Mouse (Mus musculus) midbrain, embryonic 10.5 days (tissue): ENCODE measurements around the gene Wwp2. TPM values are rescaled to one million over a fixed set of nuclear protein-coding genes. Genes with fewer than 3 reads are reported as not detected.

Source experiments
- DNase-seq: peaks from one replicate; pipeline ENCODE4 v3.0.0-alpha.2; 2017; ENCODE audit warnings: low spot score
- H3K27ac ChIP-seq: fragments of 300-500 bp; sonication (generic); replicated peaks from 2 replicates; pipeline ENCODE4 v1.5.1; 2016; ENCODE audit warnings: mild to moderate bottlenecking
- H3K27me3 ChIP-seq: fragments of 300-500 bp; sonication (generic); 2 replicates; pipeline ENCODE4 v1.6.1; 2016; ENCODE audit warnings: low read depth, mild to moderate bottlenecking; ENCODE audit not compliant: poor library complexity, severe bottlenecking
- H3K36me3 ChIP-seq: fragments of 300-500 bp; sonication (generic); 2 replicates; pipeline ENCODE4 v1.6.1; 2016; ENCODE audit warnings: mild to moderate bottlenecking, moderate library complexity
- H3K4me1 ChIP-seq: fragments of 300-500 bp; sonication (generic); 2 replicates; pipeline ENCODE4 v1.6.1; 2016
- H3K4me3 ChIP-seq: fragments of 300-500 bp; sonication (generic); 2 replicates; pipeline ENCODE4 v1.5.1; 2016; ENCODE audit warnings: mild to moderate bottlenecking, moderate library complexity
- H3K9me3 ChIP-seq: fragments of 300-500 bp; sonication (generic); replicated peaks from 2 replicates; pipeline ENCODE4 v1.6.1; 2016; ENCODE audit warnings: mild to moderate bottlenecking
- WGBS: fragments of 180-500 bp; shearing (Covaris S2); methylation state at CpG from one replicate; pipeline ENCODE4 v1.1.7; 2016; 5-methylcytosine and 5-hydroxymethylcytosine counted together
- microRNA counts: library from miRNA; unstranded; fragments of <30 nt; microRNA quantifications from one replicate; lab custom pipeline; 2017
- microRNA-seq: library from miRNA; unstranded; fragments of <30 nt; microRNA quantifications from one replicate; pipeline ENCODE4, GENCODE M21; 2017
- polyA plus RNA-seq: library from polyadenylated mRNA; unstranded; fragments of >200 nt; fragmentation: Nextera tagmentation; extraction: Ambion mirVana; gene quantifications from 2 replicates; pipeline ENCODE4 v1.2.1, GENCODE M21; 2016

Wwp2 gene
- polyA plus RNA-seq, 1 experiment from 2014 or later: 54.4 TPM

DNA sequence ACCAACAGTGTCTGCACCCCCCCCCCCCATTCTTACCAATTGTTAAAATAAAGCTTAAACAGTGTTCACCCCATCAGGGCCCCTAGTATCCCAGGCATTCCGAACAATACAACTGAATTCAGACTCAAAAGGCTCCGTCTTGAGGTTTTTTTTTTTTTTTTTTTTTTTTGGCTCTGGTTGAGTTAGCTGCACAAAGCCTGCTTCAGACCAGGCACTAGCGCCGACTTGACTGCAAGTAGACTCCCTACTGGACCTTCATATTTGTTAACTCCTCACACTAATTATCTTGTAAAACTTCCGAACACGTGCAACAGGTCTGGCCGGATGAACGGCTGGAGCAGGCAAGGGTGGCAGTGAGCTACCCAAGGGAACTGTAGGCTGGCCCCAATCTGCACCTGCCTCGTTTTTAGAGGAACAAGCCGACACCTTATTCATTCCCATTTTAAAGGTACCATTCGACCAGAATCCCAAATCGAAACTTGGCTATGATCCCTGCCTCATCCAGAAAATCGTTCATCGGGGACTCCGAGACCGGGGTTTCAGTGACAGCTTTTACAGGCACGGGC lies 151.3 kb downstream of the Wwp2 start:
- H3K27ac ChIP-seq: peak overlapping the region; percentile 92
- no peak for DNase-seq
- 1% methylated on average over 17 of the region's 17 CpGs for WGBS

GRCm38 (mm10) chr8:107587995-107588780 lies 152.0 kb downstream of the Wwp2 start, which contains the start of gene Psmd7:
TSS of gene Psmd7 (minus strand) at chr8:107588464.
- H3K4me3 ChIP-seq: peak within 1 kb of the TSS; percentile 97
- no peaks in the 10 kb centered on the region for H3K9me3 ChIP-seq
- no peaks in the 10 kb centered on the region for H3K27me3 ChIP-seq
- peaks cover 35% of the 10 kb centered on the region for H3K36me3 ChIP-seq
- peak within 1 kb of the TSS; percentile 92 for H3K27ac ChIP-seq
- DNase-seq: peak; percentile 96
- H3K4me1 ChIP-seq: peaks cover 14% of the 10 kb centered on the region
- WGBS: 2% methylated on average over 65 of the region's 65 CpGs

More for the DNA sequence above, 151.3 kb downstream of the Wwp2 start:
- Histone ChIP-seq H3K36me3 (peaks cover 42% of the 10 kb centered on the region), H3K27me3 (no peaks in the 10 kb centered on the region), H3K4me3 (peak overlapping the region; percentile 97), H3K9me3 (no peaks in the 10 kb centered on the region), H3K4me1 (peaks cover 14% of the 10 kb centered on the region)

DNA sequence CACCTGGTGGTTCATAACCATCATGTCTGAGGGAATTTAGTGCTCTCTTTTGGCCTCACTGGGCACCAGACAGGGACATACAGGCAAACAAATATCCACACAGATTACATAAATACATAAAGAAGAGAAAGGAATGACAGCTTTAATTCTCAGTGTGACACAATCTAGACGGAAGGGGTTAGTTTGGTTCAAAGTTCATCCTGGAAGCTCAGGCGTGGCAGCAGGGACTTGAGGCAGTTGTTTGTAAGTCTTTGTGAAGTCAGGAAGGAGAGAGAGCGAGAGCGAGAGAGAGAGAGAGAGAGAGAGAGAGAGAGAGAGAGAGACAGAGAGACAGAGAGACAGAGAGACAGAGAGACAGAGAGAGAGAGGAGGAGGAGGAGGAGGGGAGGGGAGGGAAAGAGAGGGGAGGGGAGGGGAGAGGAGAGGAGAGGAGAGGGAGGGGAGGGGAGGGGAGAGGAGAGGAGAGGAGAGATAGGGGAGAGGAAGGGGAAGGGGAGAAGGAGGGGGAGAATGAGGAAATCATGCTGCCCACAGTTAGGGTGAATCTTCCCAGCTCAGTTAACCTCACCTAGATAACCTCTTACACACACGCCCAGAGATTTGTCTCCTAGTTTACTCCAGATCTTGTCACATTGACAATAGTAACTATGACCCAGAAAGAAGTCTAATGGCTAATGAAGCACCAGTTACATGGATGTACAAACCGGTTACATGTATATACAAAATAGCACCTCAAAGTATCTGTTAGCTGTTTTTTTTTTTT lies 158.0 kb downstream of the Wwp2 start:
- WGBS: 75% methylated on average over 6 of the region's 6 CpGs
- Histone ChIP-seq H3K27ac (no peak overlapping the region), H3K4me3 (no peak overlapping the region), H3K36me3 (no peaks in the 10 kb centered on the region), H3K4me1 (no peaks in the 10 kb centered on the region), H3K27me3 (no peaks in the 10 kb centered on the region), H3K9me3 (0 out of 2 replicates have a peak, but pooled peaks cover 3% of the 10 kb centered on the region)
- no peak for DNase-seq

DNA sequence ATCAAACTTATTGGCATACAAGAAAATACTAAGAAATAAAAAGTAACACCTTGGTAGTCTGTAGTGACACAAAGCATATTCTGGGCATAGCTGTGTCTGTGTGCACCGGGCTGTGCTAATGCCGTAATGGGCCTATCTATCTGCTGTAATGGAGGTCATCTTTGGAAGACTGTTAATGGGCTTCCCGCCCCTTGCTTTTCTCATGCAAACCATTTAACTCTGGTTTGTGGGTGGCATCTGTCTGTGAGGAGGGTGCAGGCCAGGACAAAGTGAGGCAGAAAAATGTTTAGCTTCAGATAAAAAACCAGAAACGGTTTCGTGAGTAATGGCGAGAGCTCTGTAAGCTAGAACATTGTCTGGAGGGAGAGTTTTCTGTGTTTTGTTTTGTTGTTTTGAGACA lies 158.7 kb downstream of the Wwp2 start:
- no peak for DNase-seq
- whole genome bisulfite sequencing: 82% methylated on average over 6 of the region's 6 CpGs
- Histone ChIP-seq H3K27me3 (no peaks in the 10 kb centered on the region), H3K36me3 (no peaks in the 10 kb centered on the region), H3K4me3 (no peak overlapping the region), H3K4me1 (no peaks in the 10 kb centered on the region), H3K27ac (no peak overlapping the region), H3K9me3 (0 out of 2 replicates have a peak, but pooled peaks cover 3% of the 10 kb centered on the region)

DNA sequence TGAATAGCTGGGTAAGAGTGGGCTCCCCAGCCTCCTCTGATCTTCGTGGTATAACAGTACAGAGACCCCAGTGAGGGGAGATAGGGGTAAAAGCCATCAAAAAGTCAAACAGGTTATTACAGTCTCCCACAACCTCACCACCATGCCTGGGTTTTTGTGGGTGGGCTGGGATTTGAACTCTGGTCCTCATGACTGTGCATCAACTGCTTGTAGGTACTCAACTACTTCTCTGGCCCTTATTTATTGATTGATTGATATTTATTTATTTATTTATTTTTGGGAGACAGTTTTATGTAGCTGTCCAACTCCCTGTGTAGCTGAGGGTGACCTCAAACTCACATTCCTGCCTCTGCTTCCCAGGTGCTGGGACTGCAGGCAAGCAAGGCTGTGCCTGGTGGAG lies 161.6 kb downstream of the Wwp2 start:
- 70% methylated on average over 1 of the region's 1 CpGs for WGBS
- 0 out of 2 replicates have a peak, but pooled peaks cover 3% of the 10 kb centered on the region for H3K9me3 ChIP-seq
- DNase-seq: no peak
- H3K27me3 ChIP-seq: no peaks in the 10 kb centered on the region
- no peaks in the 10 kb centered on the region for H3K4me1 ChIP-seq
- no peak overlapping the region for H3K4me3 ChIP-seq
- H3K27ac ChIP-seq: no peak overlapping the region
- no peaks in the 10 kb centered on the region for H3K36me3 ChIP-seq

DNA sequence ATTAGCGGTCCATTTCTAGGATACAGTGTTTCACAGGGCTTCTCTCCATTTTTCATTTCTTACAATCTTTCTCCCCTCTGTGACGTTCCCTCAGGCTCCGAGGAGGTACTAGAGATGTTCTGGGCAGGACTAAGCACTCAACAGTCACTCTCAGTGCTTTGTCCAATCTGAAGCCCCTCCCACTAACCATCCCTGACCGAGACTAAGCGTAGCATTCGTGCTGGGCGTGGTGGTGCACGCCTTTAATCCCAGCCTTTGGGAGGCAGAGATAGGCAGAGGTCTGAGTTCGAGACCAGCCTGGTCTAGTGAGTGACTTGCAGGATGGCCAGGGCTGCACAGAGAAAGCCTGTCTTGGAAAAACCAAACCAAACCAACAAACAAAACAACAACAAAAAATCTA lies 163.5 kb downstream of the Wwp2 start:
- 89% methylated on average over 9 of the region's 9 CpGs for WGBS
- Histone ChIP-seq H3K4me3 (no peak overlapping the region), H3K27ac (no peak overlapping the region), H3K9me3 (0 out of 2 replicates have a peak, but pooled peaks cover 3% of the 10 kb centered on the region), H3K27me3 (no peaks in the 10 kb centered on the region), H3K36me3 (no peaks in the 10 kb centered on the region), H3K4me1 (no peaks in the 10 kb centered on the region)
- DNase-seq: no peak

- Histone ChIP-seq H3K9me3 (no peaks in the 10 kb centered on the region), H3K4me1 (peaks cover 6% of the 10 kb centered on the region), H3K4me3 (no peak overlapping the region), H3K27ac (no peak overlapping the region), H3K36me3 (no peaks in the 10 kb centered on the region), H3K27me3 (peaks cover 6% of the 10 kb centered on the region; the same call in 1 of the 2 replicates)
- WGBS: 7% methylated on average over 7 of the region's 7 CpGs
- peak; percentile 60 for DNase-seq
These were observed 166.9 kb downstream of the Wwp2 start for GRCm38 (mm10) chr8:107603026-107603425.

MicroRNAs encoded within 50 kb of the gene (microRNA counts, 519-probe panel; counts per million panel counts)
- microRNA mmu-miR-140 (lab: Ali Mortazavi, UCI): 6,057 counts per million, percentile 50 among the panel's probes with 10 or more counts

Small RNA genes within 50 kb of the gene (microRNA-seq; reads per million reads assigned to microRNA genes)
- 3,300 reads per million, percentile 87 among the genes with 10 or more reads in this experiment for gene Mir140

Other genes with a start within 250 kb of the Wwp2 start
- gene Nfat5, start 142.9 kb upstream of the Wwp2 start, polyA plus RNA-seq: 7.8 and 8.2 TPM in 2 replicates
- 5.6 and 7.3 TPM in 2 replicates for gene Nqo1, start 33.2 kb upstream of the Wwp2 start, polyA plus RNA-seq
- 89.7 and 91.4 TPM in 2 replicates for gene Nob1, start 11.3 kb upstream of the Wwp2 start, polyA plus RNA-seq
- gene Psmd7, start 152.1 kb downstream of the Wwp2 start, polyA plus RNA-seq: 327 and 337 TPM in 2 replicates